Mouse (Mus musculus): ENCODE measurements at regions not wholly inside any gene's neighbourhood (a gene's known extent, or its start where the extent isn't known, plus 50 kb on each side); places are given as distances from the start of the nearest gene placed in this dataset.

DNA sequence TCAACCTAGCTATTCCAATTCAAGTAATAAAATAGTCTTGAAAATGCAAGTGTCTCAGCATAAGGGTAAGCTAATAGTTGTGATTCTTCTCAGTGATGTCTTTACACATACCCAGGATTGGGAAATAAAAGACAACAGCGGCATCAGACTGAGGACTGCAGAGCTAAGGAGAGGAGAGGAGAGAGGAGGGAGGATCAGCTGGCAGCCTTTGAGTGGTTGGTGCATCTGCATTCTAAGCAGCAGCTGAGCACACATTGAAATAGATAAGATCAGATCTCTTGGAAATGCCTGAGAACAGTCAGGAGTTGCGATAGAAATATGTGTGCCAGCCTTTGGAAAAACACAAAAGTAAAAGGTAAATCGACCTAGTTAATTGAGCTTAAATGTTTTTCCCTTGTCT lies 480.3 kb upstream of the Mpdz start:
- intact Hi-C loops (cut with DNase I) = no loop called here
- no peak for DNase-seq (ENCODE audit: low spot score)

DNA sequence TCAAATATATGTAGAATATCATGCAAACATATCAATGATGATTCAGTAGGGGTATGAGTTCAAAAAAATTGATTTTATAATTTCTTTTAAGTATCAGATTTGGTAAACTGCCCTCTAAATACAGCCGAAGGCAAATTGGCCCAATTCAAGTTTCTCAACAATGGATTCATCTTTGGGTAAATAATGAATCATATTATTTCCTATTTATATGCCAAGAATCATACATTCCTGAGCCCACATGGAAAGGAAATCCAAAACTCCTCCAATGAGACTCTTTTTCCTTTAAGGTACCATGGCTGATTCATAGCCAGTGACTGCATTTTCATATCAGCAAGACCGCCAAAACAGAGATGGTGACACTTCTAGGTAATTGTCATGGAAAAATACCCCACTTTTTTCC lies 472.4 kb upstream of the Mpdz start:
- DNase-seq (ENCODE audit: low spot score) = no peak
- intact Hi-C loops (cut with DNase I) = loop anchor here (5.0 to 10.0 kb wide), 2 partner anchors 42 to 180 kb away; no protein-coding TSS in a partner anchor

DNA sequence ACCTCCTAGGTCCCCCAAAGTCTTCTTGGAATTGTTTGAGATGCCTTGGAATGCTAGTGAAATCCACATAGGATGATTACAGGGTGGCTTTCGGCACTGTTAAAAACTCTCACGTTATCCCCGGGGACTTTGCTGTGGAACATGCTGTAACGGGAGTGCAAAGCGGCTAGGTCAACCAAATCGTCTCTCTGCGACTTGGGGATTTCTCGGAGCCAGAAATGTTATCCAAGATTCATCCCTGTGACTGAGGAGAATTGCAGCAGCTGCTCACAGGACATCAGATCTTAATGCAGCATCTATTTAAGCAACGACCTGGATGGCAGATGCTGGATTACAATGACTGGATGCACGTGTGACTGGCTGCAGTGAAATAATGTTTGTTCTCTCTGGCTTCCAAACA lies 470.7 kb upstream of the Mpdz start:
- intact Hi-C loops (cut with DNase I) = loop anchor here (5.0 to 10.0 kb wide), 2 partner anchors 44 to 178 kb away; no protein-coding TSS in a partner anchor
- peak; percentile 46 for DNase-seq (ENCODE audit: low spot score)

DNA sequence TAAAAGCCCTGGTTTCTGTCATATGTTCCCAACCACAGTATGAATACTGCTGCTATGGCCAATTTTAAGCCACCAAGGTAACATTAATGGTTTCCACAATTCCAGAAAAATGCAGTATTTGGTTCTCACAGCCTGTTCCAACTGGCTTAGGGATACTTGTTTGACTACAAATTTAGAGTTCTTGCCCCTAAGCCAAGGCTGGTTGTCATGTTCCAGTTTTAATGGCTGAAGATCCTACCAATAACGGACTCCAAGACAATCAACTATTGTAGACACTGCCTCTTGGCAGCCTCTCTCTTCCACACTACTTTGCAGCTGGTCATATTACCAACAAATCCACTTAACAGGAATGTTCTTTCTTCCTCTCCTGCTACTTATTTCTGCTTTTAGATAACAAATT lies 470.0 kb upstream of the Mpdz start:
- intact Hi-C loops (cut with DNase I) = loop anchor here (5.0 to 10.0 kb wide), 2 partner anchors 45 to 178 kb away; no protein-coding TSS in a partner anchor
- DNase-seq (ENCODE audit: low spot score) = peak; percentile 44

DNA sequence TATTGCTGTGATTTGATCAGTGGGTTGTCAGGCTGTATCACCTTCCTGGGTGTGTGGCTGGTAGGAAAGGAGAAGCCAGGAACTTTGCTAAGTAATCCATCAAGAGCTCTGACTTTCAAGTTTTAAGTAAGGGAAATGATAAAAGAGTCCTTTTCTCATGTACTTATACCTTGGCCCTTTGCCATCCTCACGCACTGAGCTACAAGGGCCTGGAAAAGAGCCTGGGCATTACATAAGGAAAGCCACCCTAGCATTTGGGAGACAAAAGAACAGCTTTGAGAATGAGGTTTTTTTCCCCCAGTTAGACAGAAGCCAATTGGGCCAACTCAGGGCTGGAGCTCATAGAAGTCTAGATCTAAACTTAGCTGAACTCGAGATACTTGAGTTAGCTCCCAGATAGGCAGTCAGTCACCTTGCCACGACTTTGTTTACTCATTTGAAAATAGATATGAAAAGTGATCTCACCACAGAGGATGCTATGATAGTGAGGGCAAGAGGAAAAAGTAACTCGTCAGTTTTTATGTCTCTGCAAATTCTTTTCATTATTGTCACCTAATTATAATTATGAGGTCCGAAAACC lies 457.4 kb upstream of the Mpdz start:
- intact Hi-C loops (cut with DNase I) = no loop called here
- no peak for DNase-seq (ENCODE audit: low spot score)

DNA sequence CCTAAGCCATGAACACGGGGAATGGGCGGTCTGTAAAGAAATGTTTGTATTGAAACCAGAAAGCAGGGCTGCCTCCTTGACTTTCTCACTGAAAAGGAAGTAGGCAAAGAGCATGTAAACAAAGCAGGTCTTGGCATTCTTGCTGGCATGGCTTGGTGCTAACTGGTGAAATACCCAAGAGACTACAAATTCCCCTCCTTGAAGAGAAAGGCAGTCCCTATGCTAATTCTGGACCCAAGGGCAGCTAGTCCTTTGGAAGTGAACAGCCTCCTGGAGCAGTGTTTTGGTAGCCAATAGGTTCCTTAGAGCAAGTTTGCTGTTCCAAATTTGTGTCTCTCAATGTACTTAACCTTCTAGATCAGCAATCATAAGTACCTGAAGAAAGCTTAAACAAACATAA lies 456.0 kb upstream of the Mpdz start:
- intact Hi-C loops (cut with DNase I) = no loop called here
- no peak for DNase-seq (ENCODE audit: low spot score)

DNA sequence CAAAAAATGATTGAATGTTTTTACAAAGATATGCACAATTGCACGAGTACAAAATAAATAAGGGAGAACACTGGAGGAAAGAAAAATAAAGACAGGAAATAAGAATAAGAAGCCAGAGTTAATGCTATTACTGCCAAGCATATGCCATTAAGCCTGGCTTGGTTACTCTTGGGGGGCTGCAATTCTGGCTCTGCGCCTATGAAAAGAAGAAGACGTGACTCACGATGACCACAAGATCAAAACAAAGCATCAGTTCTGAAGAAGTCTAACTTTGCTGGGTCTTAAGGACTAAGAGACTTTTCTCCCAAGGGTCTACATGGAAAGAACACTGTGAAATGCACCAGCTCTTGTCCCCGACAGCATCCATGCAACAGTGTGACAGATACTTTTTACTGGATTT lies 454.8 kb upstream of the Mpdz start:
- intact Hi-C loops (cut with DNase I) = no loop called here
- no peak for DNase-seq (ENCODE audit: low spot score)

DNA sequence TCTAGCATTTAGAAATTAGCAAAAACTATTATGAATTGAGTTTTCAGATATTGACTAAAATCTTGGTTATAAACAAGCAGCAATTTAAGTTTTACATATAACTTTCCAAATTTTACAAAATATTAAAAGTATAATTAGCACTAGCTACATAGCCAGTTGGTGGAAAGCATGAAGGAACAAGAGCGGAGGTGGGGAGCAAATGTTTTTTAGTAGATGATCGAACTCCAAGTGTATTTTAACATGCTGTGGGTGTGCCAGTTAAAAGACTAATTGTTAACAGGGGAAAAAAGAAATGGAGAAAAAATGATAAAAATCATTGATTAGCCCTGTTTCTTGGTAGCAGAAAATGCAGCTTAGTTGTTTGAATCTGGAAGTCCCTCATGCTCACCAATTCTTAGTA lies 426.3 kb upstream of the Mpdz start:
- DNase-seq (ENCODE audit: low spot score) = no peak
- intact Hi-C loops (cut with DNase I) = no loop called here

DNA sequence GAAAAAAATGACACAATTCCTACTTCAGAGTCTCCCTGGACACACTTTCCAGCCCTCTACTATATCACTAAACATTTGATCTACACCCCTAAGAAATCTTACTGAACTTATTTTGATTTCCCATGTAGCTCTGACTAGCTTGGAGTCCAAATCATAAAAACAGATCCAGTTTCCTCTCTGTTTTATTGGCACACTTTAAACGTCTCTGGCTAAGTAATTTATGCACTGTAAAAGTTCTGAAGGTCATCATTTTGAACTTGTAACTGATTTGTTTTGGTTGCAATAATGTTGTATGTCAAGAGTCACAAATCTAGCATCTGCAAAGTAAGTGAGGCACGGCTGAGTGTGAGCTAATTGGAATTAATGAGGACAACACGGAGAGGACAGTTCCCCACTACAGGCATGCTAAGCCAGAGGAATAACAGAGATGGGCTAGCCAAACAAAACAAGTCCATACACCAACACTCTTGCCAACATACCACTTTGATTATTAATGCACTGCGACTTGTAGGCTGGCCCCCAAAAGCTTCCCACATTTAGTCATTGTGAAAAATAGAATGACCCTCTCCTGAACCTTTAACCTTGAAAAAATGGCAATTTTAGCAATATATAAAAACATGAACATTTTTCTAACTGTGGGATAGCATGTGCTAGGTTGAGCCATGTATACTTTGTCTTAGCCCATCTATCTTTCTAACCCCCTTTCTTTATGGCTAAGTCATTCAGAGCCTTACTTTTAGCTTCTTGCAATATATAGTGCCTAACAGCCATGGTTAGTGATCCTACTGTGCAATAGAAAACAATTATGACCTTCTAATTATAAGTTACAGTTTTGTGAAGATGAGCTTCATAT lies 399.3 kb upstream of the Mpdz start:
- no peak for DNase-seq (ENCODE audit: low spot score)
- intact Hi-C loops (cut with DNase I) = no loop called here

DNA sequence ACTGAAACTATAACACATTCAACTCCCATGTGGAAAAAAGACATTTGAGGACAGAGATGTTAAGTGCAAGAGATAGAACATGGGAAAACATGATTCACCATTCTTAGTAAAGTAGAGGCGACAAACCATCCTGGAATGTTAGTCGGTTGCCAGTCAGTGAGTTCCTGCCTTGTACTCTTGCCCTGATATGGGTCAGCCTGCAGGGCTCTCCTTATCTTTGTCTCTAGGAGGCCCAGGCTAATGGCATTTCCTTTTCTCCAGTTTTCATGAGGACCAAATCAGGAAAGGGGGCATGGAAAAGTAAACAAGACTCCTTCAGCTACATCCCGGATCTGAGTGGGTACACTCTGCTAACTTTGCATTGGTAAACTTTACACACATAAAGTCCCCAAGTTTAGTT lies 387.4 kb upstream of the Mpdz start:
- intact Hi-C loops (cut with DNase I) = no loop called here
- no peak for DNase-seq (ENCODE audit: low spot score)

DNA sequence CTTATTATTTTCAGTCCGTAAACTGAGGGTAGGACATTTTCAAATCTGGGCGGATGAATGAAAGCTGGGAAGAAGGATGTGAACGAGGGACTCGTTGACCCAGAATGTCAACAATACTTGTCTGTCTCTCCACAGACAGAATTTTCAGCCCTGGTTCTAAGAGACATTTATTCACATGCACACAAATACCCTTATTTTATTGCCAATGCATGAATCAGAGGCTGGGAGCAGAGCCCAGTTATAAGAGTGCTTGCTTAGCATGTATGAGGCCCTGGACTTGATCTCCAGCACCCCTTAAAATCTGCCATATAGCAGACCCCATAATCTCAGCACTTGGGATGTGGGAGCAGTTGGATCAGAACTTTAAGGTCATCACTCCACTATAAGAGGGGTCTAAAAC lies 384.8 kb upstream of the Mpdz start:
- no peak for DNase-seq (ENCODE audit: low spot score)
- intact Hi-C loops (cut with DNase I) = no loop called here

DNA sequence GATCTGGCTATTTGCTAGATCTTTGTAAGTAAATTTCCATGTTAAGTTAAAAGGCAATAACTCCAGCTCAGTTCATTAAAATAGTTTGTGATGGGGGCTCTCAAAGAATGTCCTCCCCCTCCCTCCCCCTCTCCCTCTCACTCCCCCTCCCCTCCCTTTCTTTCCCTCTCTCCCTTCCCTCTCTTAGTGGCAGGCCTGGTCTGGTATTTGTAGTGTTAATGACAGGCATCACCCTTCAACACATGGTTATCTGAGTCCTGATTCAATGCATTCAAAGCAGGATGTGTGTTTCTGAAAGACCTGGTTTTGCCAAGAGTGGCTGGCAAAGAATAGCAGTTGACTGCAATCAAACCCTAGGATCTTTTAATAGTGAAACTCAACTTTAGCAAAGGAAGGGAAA lies 383.4 kb upstream of the Mpdz start:
- intact Hi-C loops (cut with DNase I) = no loop called here
- DNase-seq (ENCODE audit: low spot score) = no peak

DNA sequence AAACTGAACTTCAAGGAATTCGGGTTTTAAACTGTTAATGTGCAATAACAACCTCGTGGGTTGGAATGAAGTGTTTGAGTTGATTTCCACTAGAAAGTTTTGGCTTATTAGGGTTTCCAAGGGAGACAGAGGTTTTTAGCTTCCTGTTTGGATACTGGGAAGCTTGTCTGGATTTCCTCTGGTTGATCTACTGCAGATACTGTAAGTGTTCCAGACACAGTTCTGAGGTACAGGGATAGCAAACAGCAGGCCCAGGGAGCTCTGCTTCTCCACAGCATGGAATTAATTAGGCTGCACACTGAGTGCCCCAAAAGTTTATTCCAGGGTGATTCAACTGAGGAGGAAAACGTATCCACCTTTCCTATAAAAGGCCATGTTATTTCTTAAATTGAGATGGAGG lies 381.0 kb upstream of the Mpdz start:
- intact Hi-C loops (cut with DNase I) = no loop called here
- DNase-seq (ENCODE audit: low spot score) = no peak

DNA sequence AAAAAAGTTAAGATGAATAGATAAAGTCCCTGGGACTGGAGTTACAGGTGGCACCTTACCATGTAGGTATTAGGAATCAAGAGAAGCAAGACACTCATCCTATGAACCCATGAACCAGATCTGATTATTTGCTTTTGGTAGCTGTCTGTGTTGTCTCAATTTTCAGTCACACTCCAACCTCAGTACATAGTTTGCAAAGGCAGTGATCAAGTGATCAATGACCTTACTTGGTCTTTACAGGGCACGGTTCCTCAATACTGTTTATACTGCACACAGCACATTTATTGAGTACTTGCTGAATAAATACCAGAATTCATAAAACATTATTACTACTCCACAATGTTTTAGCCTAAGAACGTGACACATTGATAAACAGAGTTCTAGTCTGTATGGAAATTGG lies 346.7 kb upstream of the Mpdz start:
- intact Hi-C loops (cut with DNase I) = no loop called here
- DNase-seq (ENCODE audit: low spot score) = no peak

DNA sequence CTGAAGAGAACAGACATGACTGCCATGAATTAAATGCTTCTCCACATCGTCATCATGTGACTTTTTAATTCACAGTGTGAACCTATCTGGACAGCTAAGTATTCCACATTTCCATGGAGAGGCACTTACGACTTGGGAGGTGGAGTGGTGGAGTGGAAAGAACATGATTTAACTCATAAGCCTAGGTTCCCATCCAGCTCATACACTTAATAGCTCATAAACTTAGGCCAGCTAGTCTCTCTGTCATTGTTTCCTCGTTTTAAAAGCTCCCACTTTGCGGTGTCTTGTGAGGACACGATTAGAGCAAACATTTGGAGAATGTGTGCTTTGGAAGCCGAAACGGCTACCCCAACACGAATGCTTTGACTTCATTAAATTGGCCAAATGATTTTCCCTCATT lies 346.0 kb upstream of the Mpdz start:
- no peak for DNase-seq (ENCODE audit: low spot score)
- intact Hi-C loops (cut with DNase I) = no loop called here

DNA sequence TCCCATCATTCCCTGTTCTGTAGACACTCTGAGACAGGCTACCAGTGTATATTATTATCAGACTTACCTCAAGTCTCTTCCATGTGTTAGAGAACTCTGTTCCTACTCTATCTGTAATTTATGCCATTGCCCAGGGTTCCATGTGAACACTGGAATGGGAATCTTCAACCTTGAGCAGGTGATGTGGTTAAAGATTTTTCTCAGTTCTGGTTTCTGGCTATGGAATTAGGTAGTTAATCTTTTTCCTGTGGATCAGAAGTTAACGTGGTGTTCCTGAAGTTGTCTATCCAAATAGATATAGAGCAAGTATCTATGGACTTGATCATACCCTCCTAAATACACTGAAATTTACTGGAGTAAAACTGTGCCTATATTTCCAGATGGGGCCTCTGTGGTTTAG lies 339.4 kb upstream of the Mpdz start:
- intact Hi-C loops (cut with DNase I) = no loop called here
- DNase-seq (ENCODE audit: low spot score) = no peak

DNA sequence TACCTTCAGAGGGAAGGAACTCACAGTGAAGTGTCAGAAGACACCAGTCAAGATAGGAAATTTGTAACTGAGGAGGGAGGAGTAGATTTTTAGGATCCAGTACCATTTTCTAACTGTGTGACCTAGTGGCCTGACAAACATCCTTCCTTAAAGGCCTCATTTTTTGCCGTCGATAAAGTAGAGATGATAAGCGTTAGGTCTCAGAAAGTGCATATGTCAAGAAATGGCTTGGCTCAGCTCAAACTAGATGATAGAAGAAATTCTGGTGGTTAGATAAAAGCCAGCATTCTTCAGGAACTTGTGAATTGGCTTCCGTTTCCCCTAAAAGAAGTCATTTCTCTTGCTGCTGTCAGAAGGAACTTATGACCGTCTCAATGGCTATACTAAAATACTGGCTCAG lies 324.1 kb upstream of the Mpdz start:
- DNase-seq (ENCODE audit: low spot score) = no peak
- intact Hi-C loops (cut with DNase I) = no loop called here

DNA sequence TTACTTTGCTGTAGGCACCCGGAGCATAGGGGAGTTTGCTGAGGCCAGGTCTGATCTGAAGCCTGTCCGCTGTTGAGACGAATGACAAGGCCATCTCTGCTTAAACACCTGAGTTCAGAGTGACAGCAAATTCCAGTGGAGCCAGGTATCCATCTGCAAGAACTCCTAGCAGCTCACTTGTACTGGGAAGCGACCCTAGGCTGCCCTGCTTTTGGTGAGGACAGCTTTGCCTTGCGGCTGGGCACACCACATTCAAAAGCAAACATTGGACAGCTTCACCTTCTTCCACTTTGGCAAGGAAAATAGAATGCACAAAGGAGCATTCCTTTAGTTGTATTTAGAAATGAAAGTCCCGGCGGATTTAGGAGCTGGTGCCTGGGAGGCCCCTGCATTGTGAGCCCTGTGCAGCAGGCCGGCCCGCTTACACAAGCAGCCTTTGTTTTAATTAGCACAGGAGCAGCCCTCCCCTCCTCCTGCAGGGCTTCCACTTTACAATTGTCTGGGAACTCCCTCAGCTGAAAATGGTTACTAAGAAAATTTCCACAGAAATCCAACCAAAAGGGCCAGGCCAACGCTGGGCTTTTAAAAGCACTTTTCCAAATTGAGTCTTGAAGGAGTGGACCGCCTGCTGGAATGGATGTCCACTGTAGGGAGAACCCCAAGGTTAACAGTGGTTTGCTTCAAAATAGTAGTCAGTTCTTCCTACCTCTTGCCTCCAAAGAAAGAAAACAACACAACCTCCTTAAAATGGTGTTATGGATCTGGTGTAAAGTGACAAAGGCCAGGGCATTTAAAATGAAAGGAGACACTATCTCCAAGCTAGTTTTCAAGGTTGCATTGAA lies 321.6 kb upstream of the Mpdz start:
- DNase-seq (ENCODE audit: low spot score) = no peak
- intact Hi-C loops (cut with DNase I) = no loop called here

DNA sequence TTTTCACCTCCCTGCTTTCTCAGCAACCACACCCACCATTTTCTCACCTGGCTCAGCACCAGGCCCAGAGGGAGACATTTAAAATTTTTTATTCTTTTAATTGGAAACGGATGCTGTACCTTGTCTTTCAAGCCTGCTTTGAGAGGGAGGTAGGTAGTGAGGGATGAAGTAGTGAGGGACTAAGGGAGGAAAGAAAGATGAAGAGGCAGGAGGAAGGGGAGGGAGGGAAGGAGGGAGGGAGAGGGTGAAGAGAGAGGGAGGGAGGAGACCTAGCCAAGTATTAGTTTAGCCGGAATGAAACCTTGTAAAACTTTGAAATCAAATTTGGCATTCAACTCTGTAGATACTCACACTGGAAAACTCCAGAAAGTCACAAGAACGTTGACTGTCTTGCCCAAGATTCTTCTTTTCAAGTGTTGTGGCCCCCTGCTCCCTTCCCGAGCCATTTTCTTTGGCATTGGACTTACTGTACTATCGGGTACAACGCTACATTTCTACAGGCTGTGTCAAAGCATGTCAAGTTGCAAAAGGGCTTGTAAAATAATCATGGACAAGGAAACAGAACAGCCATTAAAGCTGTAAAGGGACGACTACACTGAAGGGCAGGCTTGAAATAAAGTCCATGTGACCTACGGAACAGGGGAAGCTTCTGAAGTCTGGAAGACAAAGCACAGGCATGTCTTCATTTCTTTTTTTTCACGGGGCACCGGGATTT lies 320.9 kb upstream of the Mpdz start:
- no peak for DNase-seq (ENCODE audit: low spot score)
- intact Hi-C loops (cut with DNase I) = no loop called here

DNA sequence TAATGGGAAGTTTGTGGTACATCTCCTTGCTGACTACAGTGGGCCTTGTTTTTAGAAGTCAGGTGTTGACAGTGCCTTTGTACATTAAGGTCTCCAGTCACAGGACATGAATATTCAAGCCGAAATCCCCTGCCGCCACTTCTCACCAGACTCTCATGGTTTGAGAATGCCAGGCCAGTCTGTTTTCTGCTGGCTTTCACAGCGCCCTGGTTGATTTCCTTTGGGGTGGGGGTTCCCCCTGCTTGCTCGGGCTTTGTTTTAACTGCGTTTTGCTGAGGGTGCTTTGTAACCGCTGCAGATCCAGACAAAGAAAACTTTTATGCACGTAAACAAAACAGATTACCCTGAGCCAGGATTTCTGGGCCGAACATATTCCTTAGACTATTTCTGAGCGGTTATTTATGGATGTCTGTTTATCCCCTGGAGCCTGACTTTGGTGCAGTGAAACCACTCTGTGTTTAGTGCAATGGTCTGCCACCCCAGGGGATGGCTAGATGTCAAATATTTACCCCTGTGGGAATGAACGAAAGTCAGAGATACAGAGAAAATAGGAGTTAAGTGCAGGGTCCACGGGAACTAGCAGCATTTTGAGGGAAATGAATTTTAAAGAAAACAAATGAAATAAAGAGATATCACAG lies 320.1 kb upstream of the Mpdz start:
- intact Hi-C loops (cut with DNase I) = no loop called here
- DNase-seq (ENCODE audit: low spot score) = no peak
